Mouse (Mus musculus) c-Kit-positive CD71-positive TER-119-positive erythroid progenitor cells, embryonic 14.5 days (primary cell): ENCODE measurements around the gene Kcng3.

ENCODE experiments used
- DNase-seq: peaks from one replicate; pipeline ENCODE4 v3.0.0-alpha.2; 2013; ENCODE audit warnings: low spot score

Gene Kcng3

GRCm38 (mm10) chr17:83554997-83555396 is 76.7 kb downstream of the Kcng3 start:
- no peak for DNase-seq

- DNase-seq: no peak
Observed at GRCm38 (mm10) chr17:83548501-83549233, 83.0 kb downstream of the Kcng3 start.

DNA sequence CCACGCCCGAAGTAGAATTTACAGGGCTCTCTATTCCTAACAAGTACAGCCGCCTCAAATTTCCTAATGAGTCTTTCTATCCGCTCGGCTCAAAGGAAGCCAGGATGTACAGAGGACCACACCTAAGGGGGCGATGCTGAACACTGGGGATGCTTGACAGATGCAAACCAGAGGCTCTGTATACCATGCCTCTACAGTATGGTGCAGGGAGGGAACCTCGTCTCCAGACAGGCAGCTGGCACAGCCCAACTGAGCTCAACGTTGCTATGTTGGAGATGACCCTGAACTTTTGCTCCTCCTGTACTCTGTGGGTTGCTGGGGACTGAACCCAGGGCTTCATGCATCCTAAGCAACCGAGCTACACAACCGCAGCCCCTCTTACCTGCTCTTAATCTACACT is 84.5 kb downstream of the Kcng3 start:
- DNase-seq: no peak

- no peak for DNase-seq
Observed at GRCm38 (mm10) chr17:83545756-83546742, 85.6 kb downstream of the Kcng3 start.

DNA sequence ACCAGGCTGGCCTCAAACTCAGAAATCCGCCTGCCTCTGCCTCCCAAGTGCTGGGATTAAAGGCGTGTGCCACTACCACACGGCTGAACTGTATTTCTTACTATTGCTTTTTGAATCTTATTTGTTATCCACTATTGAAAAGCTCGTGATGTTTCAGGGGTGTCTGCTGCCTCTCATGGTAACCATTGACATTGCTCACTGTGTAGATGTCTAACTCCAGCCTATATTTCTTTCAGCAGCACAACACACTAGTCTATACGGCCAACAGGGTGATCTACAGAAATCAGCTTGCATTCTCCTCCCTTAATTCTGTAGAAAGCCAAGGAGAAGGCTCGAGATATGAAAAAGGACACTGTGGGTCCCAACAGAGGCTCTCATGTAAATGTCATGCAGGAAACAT is 86.4 kb downstream of the Kcng3 start:
- no peak for DNase-seq

GRCm38 (mm10) chr17:83542424-83542823 is 89.3 kb downstream of the Kcng3 start:
- DNase-seq: no peak

DNA sequence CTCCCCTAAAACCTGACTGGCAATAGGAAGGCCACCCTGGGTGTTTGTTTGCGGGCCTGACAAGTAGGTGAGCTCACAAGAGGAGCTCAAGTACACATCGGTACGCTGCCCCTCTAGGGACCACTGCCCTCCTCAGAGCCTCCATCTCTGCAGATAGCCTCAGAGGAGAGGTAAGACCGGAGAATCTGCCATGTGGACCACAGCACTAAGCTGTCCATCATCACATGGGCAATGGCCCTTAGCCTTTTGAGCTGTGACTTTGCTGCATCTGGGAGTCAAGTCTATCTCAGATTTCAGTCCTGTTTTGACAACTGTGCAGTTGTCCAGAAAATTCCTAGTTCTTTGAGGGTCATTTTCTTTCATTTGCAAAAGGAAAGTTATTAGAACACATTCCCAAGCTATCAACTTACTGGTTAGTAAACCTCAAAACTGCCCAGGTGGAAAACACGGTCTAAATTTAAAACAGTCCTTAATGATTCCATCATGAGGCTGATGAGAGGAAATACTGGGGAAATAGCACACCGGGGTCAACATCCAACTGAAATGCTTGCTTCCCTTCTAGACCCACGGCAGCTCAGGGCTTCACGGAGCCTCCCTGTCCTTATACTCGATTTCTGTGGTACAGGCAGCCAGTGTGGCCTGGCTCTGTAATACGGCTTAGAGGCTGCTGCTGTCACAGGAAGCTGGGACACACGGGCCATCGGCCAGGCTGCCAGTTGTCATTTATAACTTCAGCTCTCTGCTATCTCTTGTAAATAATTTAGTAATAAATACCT is 92.2 kb downstream of the Kcng3 start:
- no peak for DNase-seq

- no peak for DNase-seq
Observed at GRCm38 (mm10) chr17:83538694-83539093, 93.0 kb downstream of the Kcng3 start.

DNA sequence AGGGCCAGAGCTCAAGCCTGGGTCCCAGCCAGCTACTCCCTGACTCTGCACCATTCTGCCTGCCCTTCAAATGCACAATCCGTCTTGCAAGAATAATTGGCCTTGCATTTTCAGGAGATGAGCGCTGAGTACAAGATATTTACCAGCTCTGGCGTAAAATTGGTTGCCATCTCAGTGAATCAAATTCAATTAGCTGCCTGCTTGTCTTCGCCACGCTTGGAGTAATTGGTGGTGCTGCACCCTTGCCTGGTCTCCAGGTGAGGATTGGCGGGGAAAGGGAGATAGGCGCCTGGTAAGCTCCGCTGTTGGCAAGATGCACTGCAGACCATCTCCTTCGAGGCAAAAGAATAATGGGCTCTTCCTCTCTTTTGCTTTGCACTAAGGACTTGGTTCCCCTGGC is 93.6 kb downstream of the Kcng3 start:
- DNase-seq: no peak
